ENCODE assay signal across 8 mouse cellular contexts in genomic region chr7:93093371-93094058, GRCm38 (mm10). TPM values are rescaled to one million over a fixed set of nuclear protein-coding genes. Genes with fewer than 3 reads are reported as not detected.
DNase-seq lines count a peak whose midpoint lies in the region; ATAC-seq lines count a peak whose summit lies in the region.

No protein-coding gene starts in this region.

- H3K4me3 ChIP-seq in hindbrain, embryonic 15.5 days, result peak overlapping the region; percentile 18; the same call in 1 of the 2 replicates

- peak overlapping the region; percentile 80 for H3K27ac ChIP-seq in hindbrain, embryonic 15.5 days (replicated peaks)

- no peaks in the 10 kb centered on the region for H3K27me3 ChIP-seq in hindbrain, embryonic 15.5 days

- peak; percentile 4 to 47 for DNase-seq in adrenal gland, postnatal 36 days
- peak; percentile 54 for DNase-seq in embryo, embryonic 11 days
- peak; percentile 61 for DNase-seq in gastrocnemius, postnatal 25 days
- peak; percentile 51 to 55 for DNase-seq in left cerebral cortex, adult 18-20 months (ENCODE audit: low spot score in 2 of 2)
- DNase-seq in lung, postnatal 14 days, result peak; percentile 84
- peak; percentile 40 for DNase-seq in retina, embryonic 14.5 days (ENCODE audit: low spot score)
- no peak for DNase-seq in thymus, adult 18-20 months

- H3K36me3 ChIP-seq in hindbrain, embryonic 15.5 days, result no peaks in the 10 kb centered on the region

- no peaks in the 10 kb centered on the region for H3K9me3 ChIP-seq in hindbrain, embryonic 15.5 days

- peak; percentile 87 for ATAC-seq in hindbrain, embryonic 15.5 days (ENCODE audit: low FRiP score, low read depth)

- peak overlapping the region; percentile 54 for H3K4me2 ChIP-seq in hindbrain, embryonic 15.5 days

- H3K4me1 ChIP-seq in hindbrain, embryonic 15.5 days (replicated peaks), result peaks cover 26% of the 10 kb centered on the region

- WGBS in hindbrain, embryonic 15.5 days, result 4% methylated on average over 11 of the region's 11 CpGs

- peak overlapping the region; percentile 13; the same call in 1 of the 2 replicates for H3K9ac ChIP-seq in hindbrain, embryonic 15.5 days

RNA-seq across cellular contexts. Expression of gene Fam181b, which starts 13.8 kb away (rescaled TPM):
- 1 to 10 TPM; 3.0 to 3.9 TPM for total RNA-seq in adrenal gland, postnatal 36 days (2021)
- 1 to 10 TPM; 1.5 to 1.6 TPM for total RNA-seq in gastrocnemius, postnatal 25 days (2021)
- polyA plus RNA-seq in hindbrain, embryonic 15.5 days (2015; fragmentation: Nextera tagmentation; extraction: Ambion mirVana), result 57.1 and 65.4 TPM in 2 replicates
- total RNA-seq in left cerebral cortex, adult 18-20 months (2021), result 10 to 100 TPM; 24.7 to 26.0 TPM

Comparison
In these comparisons a context has a peak if more than half of its experiments do, and no peak if none do; other contexts are left out.
1. DNase-seq: peak in adrenal gland, postnatal 36 days (2 of 2), embryo, embryonic 11 days (single experiment), gastrocnemius, postnatal 25 days (single experiment), left cerebral cortex, adult 18-20 months (2 of 2), lung, postnatal 14 days (single experiment) and retina, embryonic 14.5 days (single experiment); none in thymus, adult 18-20 months (0 of 2).
2. RNA of gene Fam181b, which starts 13.8 kb away (total RNA-seq): 24.7 to 26.0 TPM in left cerebral cortex, adult 18-20 months; 3.0 to 3.9 TPM in adrenal gland, postnatal 36 days and 1.5 to 1.6 TPM in gastrocnemius, postnatal 25 days; every median in the first group is over 4 times any median in the second.